Mouse (Mus musculus) bone marrow, adult 2 months (tissue): Measurements from ENCODE around the gene Rabgap1. TPM values are rescaled to one million over a fixed set of nuclear protein-coding genes. Genes with fewer than 3 reads are reported as not detected.

Experiments used
- H3K27ac ChIP-seq: fragments of 200-500 bp; 2 replicates; pipeline ENCODE4 v1.5.1; 2012; ENCODE audit warnings: low read depth, mild to moderate bottlenecking, control low read depth, inconsistent platforms, low read length; ENCODE audit not compliant: control insufficient read depth, poor library complexity, insufficient read depth
- H3K4me1 ChIP-seq: fragments of 200-500 bp; 2 replicates; pipeline ENCODE4 v1.6.1; 2011; ENCODE audit warnings: low read length; ENCODE audit not compliant: control insufficient read depth, insufficient read depth
- H3K4me3 ChIP-seq: fragments of 200-500 bp; replicated peaks from 2 replicates; pipeline ENCODE3; 2011; ENCODE audit warnings: mild to moderate bottlenecking, low read depth, low read length, control low read depth; ENCODE audit not compliant: control insufficient read depth
- CTCF ChIP-seq: fragments of 200-500 bp; IDR thresholded peaks from 2 replicates; pipeline ENCODE4 v1.5.1; 2011; ENCODE audit warnings: low read length, control low read depth; ENCODE audit not compliant: control insufficient read depth, insufficient read depth
- POLR2A ChIP-seq: fragments of 200-500 bp; IDR thresholded peaks from 2 replicates; pipeline ENCODE4 v1.6.1; 2011; ENCODE audit warnings: low read depth, mild to moderate bottlenecking, control low read depth, low read length, borderline replicate concordance; ENCODE audit not compliant: control insufficient read depth
- WGBS: fragments of 180-500 bp; shearing (Covaris S2); methylation state at CpG from one replicate; pipeline ENCODE4 v1.1.7; 2018; 5-methylcytosine and 5-hydroxymethylcytosine counted together
- polyA plus RNA-seq: library from polyadenylated mRNA; stranded (reverse); fragments of >200 nt; gene quantifications from 2 replicates; pipeline ENCODE4 v1.2.4, GENCODE M21; 2011; ENCODE audit warnings: low replicate concordance; ENCODE audit not compliant: missing spikeins, insufficient read depth, insufficient read length

Rabgap1 gene
- polyA plus RNA-seq, 1 experiment = 18.0 TPM

GRCm38 (mm10) chr2:37527587-37527986 is 84.5 kb downstream of the Rabgap1 start:
- H3K4me1 ChIP-seq = no peaks in the 10 kb centered on the region
- no peak overlapping the region for H3K4me3 ChIP-seq
- TF ChIP-seq POLR2A = no peak
- no peak for TF ChIP-seq CTCF
- no peak overlapping the region for H3K27ac ChIP-seq

- no peak overlapping the region for H3K27ac ChIP-seq
- H3K4me3 ChIP-seq = no peak overlapping the region
- TF ChIP-seq CTCF (no peak), POLR2A (no peak)
- no peaks in the 10 kb centered on the region for H3K4me1 ChIP-seq
- 90% methylated on average over 2 of the region's 2 CpGs for WGBS
Measured at GRCm38 (mm10) chr2:37529397-37529796, 86.3 kb downstream of the Rabgap1 start.

GRCm38 (mm10) chr2:37530766-37531165 is 87.7 kb downstream of the Rabgap1 start:
- 88% methylated on average over 1 of the region's 1 CpGs for WGBS
- no peak overlapping the region for H3K27ac ChIP-seq
- no peak for TF ChIP-seq CTCF
- H3K4me3 ChIP-seq = no peak overlapping the region
- no peaks in the 10 kb centered on the region for H3K4me1 ChIP-seq

- no peak overlapping the region for H3K27ac ChIP-seq
- TF ChIP-seq CTCF (no peak), POLR2A (no peak)
- no peaks in the 10 kb centered on the region for H3K4me1 ChIP-seq
- H3K4me3 ChIP-seq = no peak overlapping the region
- 68% methylated on average over 3 of the region's 3 CpGs for WGBS
Measured at GRCm38 (mm10) chr2:37531639-37532038, 88.6 kb downstream of the Rabgap1 start.

- 67% methylated on average over 1 of the region's 1 CpGs for WGBS
- TF ChIP-seq POLR2A = no peak
- no peak for TF ChIP-seq CTCF
- H3K4me1 ChIP-seq = no peaks in the 10 kb centered on the region; the same call in 1 of the 2 replicates
- H3K27ac ChIP-seq = no peak overlapping the region
- H3K4me3 ChIP-seq = no peak overlapping the region
Measured at GRCm38 (mm10) chr2:37549346-37550012, 106.4 kb downstream of the Rabgap1 start.

GRCm38 (mm10) chr2:37556366-37556765 is 113.3 kb downstream of the Rabgap1 start:
- H3K27ac ChIP-seq = no peak overlapping the region
- TF ChIP-seq POLR2A (no peak), CTCF (no peak)
- H3K4me3 ChIP-seq = no peak overlapping the region
- 85% methylated on average over 2 of the region's 2 CpGs for WGBS
- no peaks in the 10 kb centered on the region for H3K4me1 ChIP-seq

- Histone ChIP-seq H3K27ac (no peak overlapping the region), H3K4me1 (no peaks in the 10 kb centered on the region), H3K4me3 (no peak overlapping the region)
- WGBS = 5% methylated on average over 2 of the region's 2 CpGs
- TF ChIP-seq POLR2A = no peak
- no peak for TF ChIP-seq CTCF
Measured at GRCm38 (mm10) chr2:37565579-37565978, 122.5 kb downstream of the Rabgap1 start.

- TF ChIP-seq POLR2A (no peak), CTCF (no peak)
- Histone ChIP-seq H3K4me1 (no peaks in the 10 kb centered on the region), H3K27ac (no peak overlapping the region), H3K4me3 (no peak overlapping the region)
- WGBS = 11% methylated on average over 1 of the region's 1 CpGs
Measured at GRCm38 (mm10) chr2:37566035-37566434, 123.0 kb downstream of the Rabgap1 start.

GRCm38 (mm10) chr2:37569888-37570287 is 126.8 kb downstream of the Rabgap1 start:
- WGBS = 77% methylated on average over 5 of the region's 5 CpGs
- H3K4me3 ChIP-seq = no peak overlapping the region
- no peaks in the 10 kb centered on the region for H3K4me1 ChIP-seq
- TF ChIP-seq CTCF = no peak
- TF ChIP-seq POLR2A = no peak
- H3K27ac ChIP-seq = no peak overlapping the region
